Mouse (Mus musculus): ENCODE data around the gene Ubap2. TPM values are rescaled to one million over a fixed set of nuclear protein-coding genes. Genes with fewer than 3 reads are reported as not detected.

Ubap2 gene
- total and polyA plus RNA-seq, 3 experiments = 22.7 to 170 (median 127) TPM

GRCm38 (mm10) chr4:41151186-41151585 lies 123.8 kb downstream of the Ubap2 start:
- TF ChIP-seq USF2 (IDR thresholded peaks at IDR 0.05; ENCODE audit: borderline replicate concordance in 1 of 2, insufficient read depth in 1 of 2, low read depth in 1 of 2, low read length in 2 of 2) (no peak), EP300 (IDR thresholded peaks at IDR 0.05; ENCODE audit: low read depth in 1 of 2, low read length in 2 of 2) (no peak), MAFK (IDR thresholded peaks at IDR 0.05; ENCODE audit: borderline replicate concordance, low read depth, low read length) (no peak), SMC3 (IDR thresholded peaks at IDR 0.05; ENCODE audit: low read depth, low read length) (no peak), ZMIZ1 (IDR thresholded peaks at IDR 0.05; ENCODE audit: low read depth, low read length) (no peak), TCF12 (IDR thresholded peaks at IDR 0.05; ENCODE audit: low read depth, low read length) (no peak), ETS1 (IDR thresholded peaks at IDR 0.05; ENCODE audit: low read depth, low read length) (no peak), RAD21 (IDR thresholded peaks at IDR 0.05; ENCODE audit: low read depth, low read length) (no peak), NRF1 (IDR thresholded peaks at IDR 0.05; ENCODE audit: insufficient read depth, low read depth, low read length, poor library complexity, severe bottlenecking) (no peak), ELF1 (IDR thresholded peaks at IDR 0.05; ENCODE audit: low read depth, low read length) (no peak), CTCF (IDR thresholded peaks at IDR 0.05 in 2 of 3, conservative IDR thresholded peaks at IDR 0.05 in 1 of 3; ENCODE audit: control insufficient read depth in 1 of 3, insufficient read depth in 1 of 3, low read depth in 2 of 3, low read length in 3 of 3, poor library complexity in 1 of 3, severe bottlenecking in 1 of 3) (no peak), CHD1 (IDR thresholded peaks at IDR 0.05; ENCODE audit: low read depth, low read length) (no peak), E2F4 (IDR thresholded peaks at IDR 0.05; ENCODE audit: borderline replicate concordance, low read depth, low read length) (no peak)
- Histone ChIP-seq H3K79me2 (ENCODE audit: control insufficient read depth, insufficient read depth, low read length, poor library complexity) (peaks cover 9% of the 10 kb centered on the region; the same call in 1 of the 2 replicates), H3K4me1 (ENCODE audit: control insufficient read depth in 1 of 2, insufficient read depth in 2 of 2, low read length in 2 of 2) (no peaks in the 10 kb centered on the region), H3K9ac (ENCODE audit: control insufficient read depth, low read depth, low read length, poor library complexity, severe bottlenecking) (no peak overlapping the region), H3K4me3 (ENCODE audit: control insufficient read depth in 1 of 2, insufficient read depth in 1 of 2, low read depth in 2 of 2, low read length in 2 of 2) (no peak overlapping the region), H3K27me3 (ENCODE audit: control insufficient read depth in 1 of 2, insufficient read depth in 2 of 2, low read length in 2 of 2) (no peaks in the 10 kb centered on the region), H3K9me3 (replicated peaks; ENCODE audit: insufficient read depth, low read length) (no peaks in the 10 kb centered on the region), H3K27ac (ENCODE audit: control insufficient read depth, low read depth, low read length) (no peak overlapping the region), H3K36me3 (ENCODE audit: control insufficient read depth in 1 of 2, insufficient read depth in 2 of 2, low read length in 2 of 2) (peaks cover 0 to 3% of the 10 kb centered on the region in 2 experiments; a peak in 1 of 4 replicates)
- no peak for DNase-seq (ENCODE audit: low read depth, low spot score)

- Histone ChIP-seq H3K4me3 (ENCODE audit: control insufficient read depth in 1 of 2, insufficient read depth in 1 of 2, low read depth in 2 of 2, low read length in 2 of 2) (no peak overlapping the region), H3K79me2 (ENCODE audit: control insufficient read depth, insufficient read depth, low read length, poor library complexity) (peaks cover 8% of the 10 kb centered on the region; the same call in 1 of the 2 replicates), H3K9me3 (replicated peaks; ENCODE audit: insufficient read depth, low read length) (no peaks in the 10 kb centered on the region), H3K4me1 (ENCODE audit: control insufficient read depth in 1 of 2, insufficient read depth in 2 of 2, low read length in 2 of 2) (no peaks in the 10 kb centered on the region), H3K9ac (ENCODE audit: control insufficient read depth, low read depth, low read length, poor library complexity, severe bottlenecking) (no peak overlapping the region), H3K27ac (ENCODE audit: control insufficient read depth, low read depth, low read length) (no peak overlapping the region), H3K27me3 (ENCODE audit: control insufficient read depth in 1 of 2, insufficient read depth in 2 of 2, low read length in 2 of 2) (no peaks in the 10 kb centered on the region), H3K36me3 (ENCODE audit: control insufficient read depth in 1 of 2, insufficient read depth in 2 of 2, low read length in 2 of 2) (peaks cover 0 to 3% of the 10 kb centered on the region in 2 experiments; a peak in 1 of 4 replicates)
- no peak for DNase-seq (ENCODE audit: low read depth, low spot score)
- TF ChIP-seq POLR2A (IDR thresholded peaks at IDR 0.05; ENCODE audit: control insufficient read depth in 1 of 2, insufficient read depth in 1 of 2, low read depth in 1 of 2, low read length in 2 of 2, poor library complexity in 1 of 2) (no peak), MXI1 (IDR thresholded peaks at IDR 0.05; ENCODE audit: low read depth, low read length) (no peak), MAFK (IDR thresholded peaks at IDR 0.05; ENCODE audit: borderline replicate concordance, low read depth, low read length) (no peak)
Measured at GRCm38 (mm10) chr4:41149891-41150290, 125.1 kb downstream of the Ubap2 start.

Other genes with a start within 250 kb of the Ubap2 start
- not detected in 2 replicates for gene Aqp7, start 227.0 kb downstream of the Ubap2 start, total RNA-seq (2012; rRNA removed)
- under 1 TPM in 1 of 2 experiments, not detected in 1; 0.06 TPM for gene Aqp7, start 227.0 kb downstream of the Ubap2 start, polyA plus RNA-seq (2012; ENCODE audit: insufficient read depth in 1 of 2, insufficient read length in 2 of 2, low read depth in 1 of 2, low replicate concordance in 2 of 2, missing spikeins in 1 of 2)
- gene Aqp3, start 177.0 kb downstream of the Ubap2 start, total RNA-seq (2012; rRNA removed) = 0.10 and 0.12 TPM in 2 replicates
- under 1 TPM in 1 of 2 experiments, not detected in 1; 0.42 TPM for gene Aqp3, start 177.0 kb downstream of the Ubap2 start, polyA plus RNA-seq (2012; ENCODE audit: insufficient read depth in 1 of 2, insufficient read length in 2 of 2, low read depth in 1 of 2, low replicate concordance in 2 of 2, missing spikeins in 1 of 2)
- gene Nol6, start 150.7 kb downstream of the Ubap2 start, total RNA-seq (2012; rRNA removed) = 28.1 and 36.6 TPM in 2 replicates
- gene Nol6, start 150.7 kb downstream of the Ubap2 start, polyA plus RNA-seq (2012; ENCODE audit: insufficient read depth in 1 of 2, insufficient read length in 2 of 2, low read depth in 1 of 2, low replicate concordance in 2 of 2, missing spikeins in 1 of 2) = 10 to 100 TPM in 1 of 2 experiments, not detected in 1; 71.2 TPM
- gene Ube2r2, start 139.4 kb downstream of the Ubap2 start, total RNA-seq (2012; rRNA removed) = 24.5 and 28.2 TPM in 2 replicates
- 10 to 100 TPM; 70.1 to 94.1 TPM for gene Ube2r2, start 139.4 kb downstream of the Ubap2 start, polyA plus RNA-seq (2012; ENCODE audit: insufficient read depth in 1 of 2, insufficient read length in 2 of 2, low read depth in 1 of 2, low replicate concordance in 2 of 2, missing spikeins in 1 of 2)
- gene Dcaf12, start 39.7 kb upstream of the Ubap2 start, total RNA-seq (2012; rRNA removed) = 24.3 and 25.9 TPM in 2 replicates
- gene Dcaf12, start 39.7 kb upstream of the Ubap2 start, polyA plus RNA-seq (2012; ENCODE audit: insufficient read depth in 1 of 2, insufficient read length in 2 of 2, low read depth in 1 of 2, low replicate concordance in 2 of 2, missing spikeins in 1 of 2) = 10 to 100 TPM in 1 of 2 experiments, not detected in 1; 49.2 TPM
- gene Ubap1, start 73.9 kb upstream of the Ubap2 start, total RNA-seq (2012; rRNA removed) = 9.1 and 12.8 TPM in 2 replicates
- 10 to 100 TPM in 1 of 2 experiments, not detected in 1; 15.7 TPM for gene Ubap1, start 73.9 kb upstream of the Ubap2 start, polyA plus RNA-seq (2012; ENCODE audit: insufficient read depth in 1 of 2, insufficient read length in 2 of 2, low read depth in 1 of 2, low replicate concordance in 2 of 2, missing spikeins in 1 of 2)
- gene Kif24, start 189.7 kb upstream of the Ubap2 start, total RNA-seq (2012; rRNA removed) = 11.6 and 11.7 TPM in 2 replicates
- gene Kif24, start 189.7 kb upstream of the Ubap2 start, polyA plus RNA-seq (2012; ENCODE audit: insufficient read depth in 1 of 2, insufficient read length in 2 of 2, low read depth in 1 of 2, low replicate concordance in 2 of 2, missing spikeins in 1 of 2) = 10 to 100 TPM in 1 of 2 experiments, not detected in 1; 13.2 TPM
- gene Nudt2, start 190.0 kb upstream of the Ubap2 start, total RNA-seq (2012; rRNA removed) = 19.2 and 20.9 TPM in 2 replicates
- 10 to 100 TPM in 1 of 2 experiments, not detected in 1; 25.3 TPM for gene Nudt2, start 190.0 kb upstream of the Ubap2 start, polyA plus RNA-seq (2012; ENCODE audit: insufficient read depth in 1 of 2, insufficient read length in 2 of 2, low read depth in 1 of 2, low replicate concordance in 2 of 2, missing spikeins in 1 of 2)
- gene AI464131, start 227.9 kb upstream of the Ubap2 start, total RNA-seq (2012; rRNA removed) = 1.2 and 1.5 TPM in 2 replicates
- gene AI464131, start 227.9 kb upstream of the Ubap2 start, polyA plus RNA-seq (2012; ENCODE audit: insufficient read depth in 1 of 2, insufficient read length in 2 of 2, low read depth in 1 of 2, low replicate concordance in 2 of 2, missing spikeins in 1 of 2) = 1 to 10 TPM in 1 of 2 experiments, not detected in 1; 2.2 TPM
- gene 1110017D15Rik, start 242.2 kb upstream of the Ubap2 start, total RNA-seq (2012; rRNA removed) = not detected in 2 replicates
- gene 1110017D15Rik, start 242.2 kb upstream of the Ubap2 start, polyA plus RNA-seq (2012; ENCODE audit: insufficient read depth in 1 of 2, insufficient read length in 2 of 2, low read depth in 1 of 2, low replicate concordance in 2 of 2, missing spikeins in 1 of 2) = under 1 TPM in 1 of 2 experiments, not detected in 1; 0.21 TPM

Measured in MEL (cell line).